Comparison of ENCODE assay signal across 8 mouse cellular contexts in the genomic region with DNA sequence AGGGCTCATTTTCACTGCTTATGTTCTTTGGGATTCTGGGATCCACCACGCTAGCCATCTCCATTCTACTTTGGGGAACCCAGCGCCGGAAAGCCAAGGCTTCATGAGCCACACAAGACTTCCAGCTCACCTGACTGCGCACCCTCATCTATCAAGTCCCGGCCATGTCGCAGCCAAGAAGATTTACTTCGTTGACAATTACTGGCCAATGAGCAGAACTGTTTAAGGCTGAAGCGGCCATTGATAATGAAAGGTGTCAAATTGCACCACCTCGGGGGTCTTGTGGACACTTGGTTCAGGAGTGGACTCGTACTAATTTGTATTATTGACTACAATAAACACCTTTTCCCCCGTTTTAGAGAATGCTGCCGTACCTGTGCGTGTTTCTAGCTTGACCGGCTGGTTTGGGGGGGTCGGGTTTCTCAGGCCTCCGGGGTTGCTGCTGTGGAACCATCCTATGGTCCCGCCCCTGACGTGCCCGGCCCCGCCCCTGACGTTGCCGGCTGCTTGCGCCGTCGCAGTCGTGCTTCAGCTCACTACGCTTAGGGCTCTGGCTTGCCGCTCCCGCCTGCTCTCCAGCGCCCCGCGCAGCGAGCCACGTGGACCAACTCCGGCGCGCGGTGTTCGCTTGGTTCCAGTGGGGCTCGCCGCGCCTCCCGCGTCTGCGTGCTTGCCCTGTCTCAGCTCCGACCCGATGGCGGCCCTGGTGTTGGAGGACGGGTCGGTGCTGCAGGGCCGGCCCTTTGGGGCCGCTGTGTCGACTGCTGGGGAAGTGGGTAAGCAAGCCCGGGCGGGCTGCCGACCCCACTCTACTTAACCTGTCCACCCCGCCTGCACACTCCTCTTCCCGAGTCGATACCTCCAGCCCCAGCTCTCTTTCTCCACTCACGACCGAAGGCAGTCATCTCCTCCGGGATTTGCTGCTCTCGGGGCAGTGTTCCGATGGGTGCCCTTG. TPM values are rescaled to one million over a fixed set of nuclear protein-coding genes. Genes with fewer than 3 reads are reported as not detected.
A peak's percentile ranks its signal among the peaks of the same experiment; 100 is the strongest.
DNase-seq lines count a peak whose midpoint lies in the region; ATAC-seq and TF ChIP-seq lines count a peak whose summit lies in the region.

Gene Cad, plus strand, starts transcription at position 520 of the 955 bp plus-strand sequence.

- DNase-seq in forebrain, embryonic 14.5 days (ENCODE audit: low spot score) = peak; percentile 95
- DNase-seq in heart, postnatal 14 days = peak; percentile 94 to 97
- DNase-seq in layer of hippocampus, adult 11-12 months (ENCODE audit: low spot score) = peak; percentile 92
- DNase-seq in lung, adult 18-20 months = peak; percentile 96 to 97
- peak; percentile 91 for DNase-seq in testis, postnatal 14 days (ENCODE audit: low spot score)

- peak within 1 kb of the TSS; percentile 94 for H3K4me2 ChIP-seq in forebrain, embryonic 14.5 days (ENCODE audit: low read length)
- peak within 1 kb of the TSS; percentile 96 for H3K4me2 ChIP-seq in neural tube, embryonic 15.5 days

- H3K27ac ChIP-seq in ES-Bruce4 (ENCODE audit: insufficient read depth, low read length) = peak within 1 kb of the TSS; percentile 67
- peak within 1 kb of the TSS; percentile 71; the same call in 1 of the 2 replicates for H3K27ac ChIP-seq in forebrain, embryonic 14.5 days (ENCODE audit: low read depth, low read length)
- H3K27ac ChIP-seq in neural tube, embryonic 15.5 days (replicated peaks) = peak within 1 kb of the TSS; percentile 83

- TF ChIP-seq POLR2A in ES-Bruce4 (IDR thresholded peaks at IDR 0.05; ENCODE audit: insufficient read depth, low read length) = no peak

- H3K9ac ChIP-seq in ES-Bruce4 (ENCODE audit: low read depth, poor library complexity, severe bottlenecking) = peak within 1 kb of the TSS; percentile 85
- peak within 1 kb of the TSS; percentile 83 for H3K9ac ChIP-seq in forebrain, embryonic 14.5 days (ENCODE audit: low read length)
- H3K9ac ChIP-seq in neural tube, embryonic 15.5 days (replicated peaks) = peak within 1 kb of the TSS; percentile 79

- no peaks in the 10 kb centered on the region for H3K27me3 ChIP-seq in ES-Bruce4 (ENCODE audit: control insufficient read depth, insufficient read depth, low read length, poor library complexity, severe bottlenecking)
- no peaks in the 10 kb centered on the region for H3K27me3 ChIP-seq in forebrain, embryonic 14.5 days (replicated peaks; ENCODE audit: control insufficient read depth, insufficient read depth, low read length)
- H3K27me3 ChIP-seq in neural tube, embryonic 15.5 days (replicated peaks) = no peaks in the 10 kb centered on the region

- ATAC-seq in cerebellum, adult (ENCODE audit: insufficient number of reproducible peaks, low FRiP score, low TSS enrichment) = peak; percentile 92
- peak; percentile 99 for ATAC-seq in forebrain, embryonic 14.5 days
- peak; percentile 99 for ATAC-seq in neural tube, embryonic 15.5 days (ENCODE audit: low FRiP score)

- WGBS in forebrain, embryonic 14.5 days = under 1% methylated on average over 64 of the region's 64 CpGs
- under 1% methylated on average over 64 of the region's 64 CpGs for WGBS in neural tube, embryonic 15.5 days

- H3K4me1 ChIP-seq in ES-Bruce4 (ENCODE audit: control insufficient read depth, insufficient read depth, low read length) = no peaks in the 10 kb centered on the region
- H3K4me1 ChIP-seq in forebrain, embryonic 14.5 days (ENCODE audit: control insufficient read depth, insufficient read depth, low read length) = peaks cover 14% of the 10 kb centered on the region
- peaks cover 27% of the 10 kb centered on the region for H3K4me1 ChIP-seq in neural tube, embryonic 15.5 days

- H3K36me3 ChIP-seq in ES-Bruce4 (ENCODE audit: control insufficient read depth, insufficient read depth, low read length, poor library complexity, severe bottlenecking) = peaks cover 27% of the 10 kb centered on the region
- H3K36me3 ChIP-seq in forebrain, embryonic 14.5 days (ENCODE audit: control insufficient read depth, insufficient read depth, low read length) = peaks cover 25% of the 10 kb centered on the region
- H3K36me3 ChIP-seq in neural tube, embryonic 15.5 days = peaks cover 24% of the 10 kb centered on the region

- peak within 1 kb of the TSS; percentile 89 for H3K4me3 ChIP-seq in ES-Bruce4 (ENCODE audit: low read depth, low read length)
- peak within 1 kb of the TSS; percentile 63 for H3K4me3 ChIP-seq in forebrain, embryonic 14.5 days (ENCODE audit: low read depth, low read length)
- peak within 1 kb of the TSS; percentile 76 for H3K4me3 ChIP-seq in neural tube, embryonic 15.5 days (replicated peaks)

- H3K9me3 ChIP-seq in ES-Bruce4 (replicated peaks; ENCODE audit: control insufficient read depth, insufficient read depth, low read length, poor library complexity, severe bottlenecking) = no peaks in the 10 kb centered on the region
- H3K9me3 ChIP-seq in forebrain, embryonic 14.5 days (replicated peaks; ENCODE audit: control insufficient read depth, low read length) = no peaks in the 10 kb centered on the region
- no peaks in the 10 kb centered on the region for H3K9me3 ChIP-seq in neural tube, embryonic 15.5 days (replicated peaks)

- TF ChIP-seq EP300 in ES-Bruce4 (IDR thresholded peaks at IDR 0.05; ENCODE audit: insufficient read depth, low read depth, low read length) = no peak

- intact Hi-C loops in heart, postnatal 14 days (cut with DNase I) = loop anchor here (5.0 kb wide), 2 partner anchors 53 to 123 kb away; partner anchors contain the start of genes Dnajc5g, Gm29609 and Slc30a3

- TF ChIP-seq CTCF in ES-Bruce4 (IDR thresholded peaks at IDR 0.05; ENCODE audit: low read depth, low read length) = no peak

RNA-seq across cellular contexts. Expression of gene Cad, which starts in this region (rescaled TPM):
- polyA plus RNA-seq in ES-Bruce4 (2011; ENCODE audit: insufficient read depth, insufficient read length, low read depth, missing spikeins) = 147 and 148 TPM in 2 replicates
- polyA plus RNA-seq in forebrain, embryonic 14.5 days (2014; fragmentation: Nextera tagmentation; extraction: Ambion mirVana) = 16.5 and 19.4 TPM in 2 replicates
- total RNA-seq in heart, postnatal 14 days (2021) = 10 to 100 TPM; 13.5 to 14.8 TPM
- 11.6 and 13.5 TPM in 2 replicates for polyA plus RNA-seq in neural tube, embryonic 15.5 days (2015; fragmentation: Nextera tagmentation; extraction: Ambion mirVana)

Comparison
In these comparisons a context has a peak if more than half of its experiments do, and no peak if none do; other contexts are left out.
1. Peak in every context shown above with its lines: DNase-seq, ATAC-seq, H3K4me3 ChIP-seq and H3K27ac ChIP-seq.